Mouse (Mus musculus) spleen, postnatal 10 days (tissue): ENCODE results near the gene Rpl10a.
A peak's percentile ranks its signal among the peaks of the same experiment; 100 is the strongest.
"Not testable (repeated sequence)": the region's sequence is repeated elsewhere in the genome, so short reads cannot be mapped to it uniquely, and the experiment has no call there.

ENCODE experiments used
- DNase-seq, 2 experiments: peaks; one replicate each; pipeline ENCODE4 v3.0.0; 2021 to 2022; ENCODE audit warnings: low spot score in 2 of 2

Rpl10a gene

GRCm38 (mm10) chr17:28358576-28359261 is 30.4 kb downstream of the Rpl10a start:
- DNase-seq: not testable (repeated sequence)

DNA sequence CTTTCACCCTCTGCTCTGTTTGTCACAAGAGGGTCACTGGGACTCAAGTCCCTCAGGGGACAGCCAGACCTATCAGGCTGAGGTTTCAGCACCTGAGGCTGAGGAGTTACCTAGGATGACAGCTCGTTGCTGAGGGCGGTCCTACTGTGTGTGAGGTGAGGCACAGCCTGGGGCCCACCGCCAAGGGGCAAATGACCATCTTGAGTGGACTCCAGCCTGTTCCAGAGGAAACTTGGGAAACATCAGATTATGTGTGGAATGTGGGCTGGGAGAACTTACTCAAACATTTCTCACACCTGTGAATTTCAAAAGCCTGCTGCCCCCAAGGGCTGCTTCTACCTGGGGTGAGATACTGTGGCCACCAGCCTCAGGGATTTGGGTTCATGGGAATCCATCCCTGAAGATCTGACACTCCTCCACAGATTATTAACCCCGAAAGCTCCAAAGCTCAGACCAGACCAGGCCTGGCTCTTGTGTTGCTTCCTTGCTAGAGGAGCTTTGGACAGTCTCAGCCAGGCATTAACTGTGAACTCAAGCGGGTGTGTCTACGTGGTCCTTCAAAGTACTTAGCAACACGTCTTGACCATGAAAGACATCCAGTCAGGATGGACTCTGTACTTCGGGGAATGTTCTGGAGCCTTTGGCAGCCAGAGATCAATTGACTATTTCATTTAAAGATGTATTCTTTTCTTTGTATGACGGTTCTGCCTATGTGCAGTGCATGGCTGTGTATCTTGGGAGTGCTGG is 32.4 kb downstream of the Rpl10a start:
- DNase-seq: no peak

- no peak for DNase-seq
Measured at GRCm38 (mm10) chr17:28361921-28362652, 33.8 kb downstream of the Rpl10a start.

DNA sequence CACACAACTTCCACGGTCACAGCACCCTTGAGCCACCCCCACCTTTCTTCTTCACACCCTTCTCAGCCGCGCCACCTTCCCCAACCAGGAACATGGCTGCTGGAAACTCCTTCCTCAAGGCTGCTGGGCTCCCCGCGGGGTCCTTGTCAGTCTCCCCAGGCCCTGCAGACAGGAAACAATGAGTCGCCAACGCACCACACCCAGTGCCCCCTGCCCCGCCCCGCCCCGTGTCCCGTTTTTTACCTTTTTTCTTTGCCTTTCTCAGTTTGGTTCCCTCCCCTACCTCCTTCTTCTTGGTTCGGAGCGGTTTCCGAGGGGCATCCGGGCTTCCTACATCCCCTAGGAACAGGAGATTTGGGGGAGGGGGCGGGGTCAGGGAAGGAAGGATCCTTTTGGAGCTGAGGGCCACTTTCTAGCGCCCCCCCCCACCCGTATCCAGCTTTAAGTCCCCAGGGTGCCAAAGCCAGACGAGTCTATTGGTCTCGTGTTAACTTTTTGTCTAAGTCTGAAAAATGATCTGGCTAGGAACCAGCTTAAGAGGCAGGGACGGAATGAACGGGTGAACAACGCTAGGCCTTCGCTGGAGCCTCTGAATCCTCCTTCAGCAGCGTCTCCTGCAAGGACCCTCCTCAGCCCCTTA is 34.5 kb downstream of the Rpl10a start:
- DNase-seq: no peak

DNA sequence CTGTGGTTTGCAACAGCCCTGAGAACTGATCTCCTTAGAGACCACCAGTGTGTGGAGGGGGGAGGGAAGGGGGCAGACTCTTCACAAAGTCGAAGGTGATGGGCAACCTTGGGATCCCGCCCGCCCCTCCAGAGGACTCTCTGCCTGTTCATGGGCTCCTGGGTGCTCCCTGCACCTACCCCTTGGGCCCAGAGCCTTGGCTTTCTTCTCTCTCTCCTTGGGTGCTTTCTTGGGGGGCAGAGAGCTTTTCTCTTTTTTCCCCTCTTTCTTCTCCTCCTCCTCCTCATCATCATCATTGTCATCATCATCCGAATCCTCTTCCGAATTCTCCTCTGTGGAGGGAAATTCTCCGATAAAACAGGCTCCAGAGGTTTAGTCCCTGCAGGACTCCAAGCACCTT is 35.2 kb downstream of the Rpl10a start:
- no peak for DNase-seq

DNA sequence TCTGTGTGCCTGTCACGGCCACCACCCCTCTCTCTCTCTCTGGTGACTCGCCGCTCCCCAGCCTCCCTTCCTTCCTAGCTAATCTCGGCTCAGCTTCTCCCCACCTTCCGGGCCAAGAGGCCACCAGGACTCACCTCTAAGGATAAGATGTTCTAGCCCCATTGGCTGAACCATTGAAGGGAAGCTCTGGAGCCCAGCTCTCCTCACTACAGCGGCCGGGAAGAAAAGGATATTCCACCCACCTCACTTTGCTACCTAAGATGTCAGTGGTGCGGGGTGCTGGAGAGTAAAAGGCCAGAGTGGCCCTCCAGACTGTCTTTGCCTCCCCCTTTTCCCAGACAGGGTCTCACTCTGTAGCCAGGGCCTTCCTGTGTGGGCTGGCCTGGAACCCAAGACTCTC is 36.9 kb downstream of the Rpl10a start, which contains the start of gene Tulp1:
Gene Tulp1 (minus strand): TSS at position 101 of the 400 bp plus-strand sequence.
- DNase-seq: no peak

- peak; percentile 75 to 88 for DNase-seq
Measured at GRCm38 (mm10) chr17:28368449-28368848, 40.2 kb downstream of the Rpl10a start.

GRCm38 (mm10) chr17:28369056-28369455 is 40.8 kb downstream of the Rpl10a start:
- no peak for DNase-seq

- DNase-seq: no peak
Measured at GRCm38 (mm10) chr17:28371286-28371685, 43.0 kb downstream of the Rpl10a start.

DNA sequence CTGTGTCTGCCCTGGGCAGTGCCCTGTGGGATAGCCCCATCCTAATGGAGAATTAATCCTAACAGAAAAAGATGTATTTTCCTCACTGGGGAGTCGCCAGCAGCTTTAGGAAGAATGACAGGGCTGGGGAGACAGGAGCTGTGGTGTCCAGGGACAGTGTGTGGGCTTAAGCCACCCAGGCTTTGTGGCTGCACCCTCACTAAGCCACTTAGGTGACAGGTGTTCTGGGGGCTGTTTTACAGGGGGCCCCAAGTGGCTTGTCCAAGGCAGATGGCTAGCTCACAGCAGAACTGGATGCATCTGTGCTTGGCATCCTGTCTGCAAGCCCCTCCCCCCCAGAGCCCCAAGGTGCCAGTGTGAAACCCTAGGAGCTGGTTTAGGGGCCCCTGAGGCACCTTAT is 43.7 kb downstream of the Rpl10a start:
- no peak for DNase-seq

DNA sequence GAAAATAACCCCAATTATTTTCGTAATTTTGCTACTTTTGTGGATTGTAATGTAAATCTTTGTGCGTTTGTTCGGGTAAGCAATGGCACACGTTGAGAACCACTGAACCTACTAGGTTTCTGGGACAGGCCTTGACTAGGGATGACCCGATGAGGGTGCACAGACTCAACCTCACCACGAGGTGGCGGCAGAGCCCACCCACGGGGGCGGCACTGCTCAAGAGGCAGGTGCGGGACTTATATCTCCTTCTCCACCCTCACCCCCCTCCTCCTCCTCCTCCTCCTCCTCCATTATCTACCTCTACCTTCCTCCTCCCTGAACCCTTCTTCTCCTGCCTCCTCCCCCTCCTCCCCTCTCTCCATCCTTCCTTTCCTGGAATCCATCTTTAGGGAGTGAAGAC is 45.5 kb downstream of the Rpl10a start:
- DNase-seq: peak; percentile 55 to 80

DNA sequence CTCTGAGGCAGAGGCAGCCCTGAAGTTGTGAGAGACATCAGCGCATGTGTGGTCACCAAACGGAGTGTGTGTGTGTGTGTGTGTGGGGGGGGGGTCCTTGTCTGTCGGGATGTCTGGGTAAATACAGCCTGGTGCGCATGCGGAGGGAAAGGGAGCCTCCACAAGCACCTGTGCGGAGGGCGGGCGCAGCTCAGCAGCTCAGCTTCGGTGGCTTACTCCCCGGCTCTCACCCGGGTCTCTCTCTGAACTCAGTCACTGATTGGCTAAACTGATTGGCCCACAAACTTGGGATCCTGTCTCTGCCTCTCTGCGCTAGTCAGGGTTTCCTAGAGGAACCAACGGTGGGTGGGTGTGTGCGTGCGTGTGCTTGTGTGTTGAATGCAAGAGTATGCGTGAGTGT is 46.2 kb downstream of the Rpl10a start:
- DNase-seq: no peak

- no peak for DNase-seq
Measured at GRCm38 (mm10) chr17:28375592-28376061, 47.4 kb downstream of the Rpl10a start.

GRCm38 (mm10) chr17:28380255-28380654 is 52.0 kb downstream of the Rpl10a start:
- DNase-seq: no peak
